Mouse (Mus musculus) stomach, postnatal 0 days (tissue): ENCODE measurements around the gene Med13l. TPM values are rescaled to one million over a fixed set of nuclear protein-coding genes. Genes with fewer than 3 reads are reported as not detected.

ENCODE experiments used
- ATAC-seq: fragments of 200-750 bp; cut with Nextera tagmentation; 2 replicates; pipeline ENCODE4 v1.8.0; 2017; ENCODE audit not compliant: low FRiP score, low TSS enrichment
- DNase-seq: peaks from one replicate; pipeline ENCODE4 v3.0.0-alpha.2; 2016; ENCODE audit warnings: low spot score
- H3K27ac ChIP-seq: fragments of 300-500 bp; sonication (generic); replicated peaks from 2 replicates; pipeline ENCODE4 v1.5.1; 2014; ENCODE audit warnings: mild to moderate bottlenecking, control low read depth
- H3K27me3 ChIP-seq: fragments of 300-500 bp; sonication (generic); 2 replicates; pipeline ENCODE4 v1.6.1; 2014; ENCODE audit warnings: low read length; ENCODE audit not compliant: control insufficient read depth, insufficient read depth
- H3K36me3 ChIP-seq: fragments of 300-500 bp; sonication (generic); 2 replicates; pipeline ENCODE4 v1.6.1; 2014; ENCODE audit warnings: low read length, mixed read lengths; ENCODE audit not compliant: control insufficient read depth, insufficient read depth
- H3K4me1 ChIP-seq: fragments of 300-500 bp; sonication (generic); replicated peaks from 2 replicates; pipeline ENCODE4 v1.6.1; 2014; ENCODE audit warnings: antibody characterized with exemption; ENCODE audit not compliant: control insufficient read depth, insufficient read depth
- H3K4me2 ChIP-seq: fragments of 300-500 bp; sonication (generic); replicated peaks from 2 replicates; pipeline ENCODE4 v1.6.1; 2014; ENCODE audit warnings: low read depth, mild to moderate bottlenecking, control low read depth, moderate library complexity
- H3K4me3 ChIP-seq: fragments of 300-500 bp; sonication (generic); 2 replicates; pipeline ENCODE4 v1.5.1; 2014; ENCODE audit warnings: low read depth, low read length, control low read depth
- H3K9ac ChIP-seq: fragments of 300-500 bp; sonication (generic); 2 replicates; pipeline ENCODE4 v1.6.1; 2014; ENCODE audit warnings: mild to moderate bottlenecking, low read length, control low read depth, mixed read lengths
- H3K9me3 ChIP-seq: fragments of 300-500 bp; sonication (generic); 2 replicates; pipeline ENCODE4 v1.6.1; 2016; ENCODE audit warnings: low read length; ENCODE audit not compliant: control insufficient read depth
- CTCF ChIP-seq: IDR thresholded peaks from 2 replicates; pipeline ENCODE4 v1.5.1; 2016; ENCODE audit warnings: antibody characterized with exemption, low read depth, mild to moderate bottlenecking, moderate library complexity
- EP300 ChIP-seq: optimal IDR thresholded peaks from 2 replicates; pipeline ENCODE3; 2016; ENCODE audit warnings: antibody characterized with exemption
- WGBS: fragments of 180-500 bp; shearing (Covaris S2); extraction: QIAGEN DNeasy Blood & Tissue Kit; methylation state at CpG from one replicate; pipeline ENCODE4 v1.1.7; 2014; 5-methylcytosine and 5-hydroxymethylcytosine counted together
- polyA plus RNA-seq: library from polyadenylated mRNA; unstranded; fragments of >200 nt; fragmentation: Nextera tagmentation; extraction: Ambion mirVana; gene quantifications from 2 replicates; pipeline ENCODE4 v1.2.1, GENCODE M21; 2015

Med13l gene
- polyA plus RNA-seq, 1 experiment from 2014 or later: 5.4 TPM

DNA sequence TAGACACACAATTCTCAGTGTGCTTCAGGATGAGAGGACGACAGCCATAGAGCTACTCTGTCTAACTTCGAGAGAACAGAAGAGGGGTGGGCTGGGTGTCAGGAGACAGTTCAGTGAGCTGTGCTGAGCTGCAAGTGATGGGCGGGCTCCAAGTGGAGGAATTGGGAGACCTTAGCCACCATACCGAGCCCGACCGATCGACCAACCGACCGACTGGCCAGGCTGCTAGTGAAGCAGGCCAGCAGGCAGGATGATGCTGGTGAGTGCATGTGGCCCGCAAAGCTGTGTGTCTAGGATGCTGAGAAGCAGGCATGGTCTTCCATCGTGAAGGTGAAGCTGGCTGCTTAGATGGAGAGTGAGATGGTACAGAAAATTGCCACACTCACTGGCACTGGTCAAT is 94.1 kb downstream of the Med13l start:
- H3K4me3 ChIP-seq: no peak overlapping the region
- TF ChIP-seq CTCF (no peak), EP300 (no peak)
- WGBS: 76% methylated on average over 11 of the region's 11 CpGs
- H3K36me3 ChIP-seq: no peaks in the 10 kb centered on the region
- H3K4me1 ChIP-seq: peaks cover 7% of the 10 kb centered on the region; the same call in 1 of the 2 replicates
- H3K9me3 ChIP-seq: no peaks in the 10 kb centered on the region
- no peak for ATAC-seq
- DNase-seq: no peak
- H3K9ac ChIP-seq: no peak overlapping the region
- no peak overlapping the region for H3K27ac ChIP-seq
- no peak overlapping the region for H3K4me2 ChIP-seq
- no peaks in the 10 kb centered on the region for H3K27me3 ChIP-seq

DNA sequence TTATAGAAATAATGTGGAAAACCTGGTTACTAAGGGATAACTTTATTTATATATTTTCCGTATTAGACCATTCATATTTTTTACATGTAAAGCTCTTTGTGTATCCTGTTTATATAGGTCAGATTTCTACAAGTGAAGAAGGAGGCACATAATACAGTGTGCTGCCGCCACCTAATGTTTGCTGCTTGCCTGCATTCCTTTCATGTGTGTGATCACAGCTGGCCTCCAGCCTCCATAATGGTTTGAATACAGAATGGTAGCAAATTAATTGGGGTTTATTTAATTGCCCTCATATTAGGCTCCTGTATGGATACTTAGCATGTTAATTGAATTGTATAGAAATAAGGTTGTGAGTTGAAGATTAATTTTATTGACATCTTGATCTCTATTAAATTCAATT is 94.5 kb downstream of the Med13l start:
- Histone ChIP-seq H3K4me3 (no peak overlapping the region), H3K36me3 (no peaks in the 10 kb centered on the region), H3K9me3 (no peaks in the 10 kb centered on the region), H3K4me2 (no peak overlapping the region), H3K9ac (no peak overlapping the region), H3K27me3 (no peaks in the 10 kb centered on the region), H3K27ac (no peak overlapping the region), H3K4me1 (peaks cover 5% of the 10 kb centered on the region; the same call in 1 of the 2 replicates)
- ATAC-seq (no peak), DNase-seq (peak; percentile 48)
- TF ChIP-seq CTCF (peak; percentile 75), EP300 (no peak)
- 22% methylated on average over 2 of the region's 2 CpGs for WGBS

DNA sequence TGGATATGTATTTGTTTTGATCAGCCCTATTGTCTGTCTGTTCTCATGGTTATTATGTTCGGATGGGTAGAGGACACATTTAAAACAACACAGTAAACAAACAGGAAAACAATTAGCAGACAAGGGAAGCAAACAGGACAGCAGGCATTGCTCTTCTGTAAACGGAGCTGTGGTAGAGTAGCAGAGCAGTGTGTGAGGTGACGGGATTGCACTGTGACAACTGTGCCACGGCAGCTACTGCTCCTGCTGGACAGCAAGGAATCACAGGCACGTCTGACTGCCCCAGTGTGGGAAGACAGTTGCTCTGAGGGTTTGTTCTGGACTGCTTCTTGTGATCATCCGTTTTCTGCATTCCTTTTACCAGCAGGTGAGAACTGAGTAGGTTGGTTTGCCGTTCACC is 94.9 kb downstream of the Med13l start:
- H3K36me3 ChIP-seq: no peaks in the 10 kb centered on the region
- no peaks in the 10 kb centered on the region for H3K9me3 ChIP-seq
- H3K4me3 ChIP-seq: no peak overlapping the region
- WGBS: 61% methylated on average over 7 of the region's 7 CpGs
- no peaks in the 10 kb centered on the region for H3K27me3 ChIP-seq
- DNase-seq: no peak
- TF ChIP-seq CTCF: no peak
- no peak for TF ChIP-seq EP300
- H3K4me1 ChIP-seq: peaks cover 5% of the 10 kb centered on the region; the same call in 1 of the 2 replicates
- no peak overlapping the region for H3K4me2 ChIP-seq
- H3K9ac ChIP-seq: no peak overlapping the region
- H3K27ac ChIP-seq: no peak overlapping the region
- no peak for ATAC-seq

DNA sequence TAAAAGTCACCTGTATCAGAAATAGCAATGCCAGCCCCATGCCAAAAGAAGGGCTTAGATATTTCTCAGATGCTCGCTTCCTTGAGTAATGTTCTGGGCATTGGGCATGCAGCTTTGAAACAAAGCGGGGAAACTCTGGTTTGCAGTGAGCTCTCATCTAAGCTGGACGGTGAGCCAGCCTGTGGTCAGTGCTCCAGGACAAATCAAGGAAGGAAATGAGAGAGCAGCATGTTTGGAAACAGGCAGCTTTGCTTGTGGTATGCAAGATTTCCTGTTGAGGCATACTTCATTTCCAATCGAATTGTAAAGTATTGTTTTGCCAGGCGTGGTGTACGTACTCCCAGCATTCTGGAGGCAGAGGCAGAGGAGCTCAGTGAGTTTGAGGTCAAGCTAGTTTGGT is 95.5 kb downstream of the Med13l start:
- no peak for TF ChIP-seq CTCF
- no peak for TF ChIP-seq EP300
- ATAC-seq: no peak

DNA sequence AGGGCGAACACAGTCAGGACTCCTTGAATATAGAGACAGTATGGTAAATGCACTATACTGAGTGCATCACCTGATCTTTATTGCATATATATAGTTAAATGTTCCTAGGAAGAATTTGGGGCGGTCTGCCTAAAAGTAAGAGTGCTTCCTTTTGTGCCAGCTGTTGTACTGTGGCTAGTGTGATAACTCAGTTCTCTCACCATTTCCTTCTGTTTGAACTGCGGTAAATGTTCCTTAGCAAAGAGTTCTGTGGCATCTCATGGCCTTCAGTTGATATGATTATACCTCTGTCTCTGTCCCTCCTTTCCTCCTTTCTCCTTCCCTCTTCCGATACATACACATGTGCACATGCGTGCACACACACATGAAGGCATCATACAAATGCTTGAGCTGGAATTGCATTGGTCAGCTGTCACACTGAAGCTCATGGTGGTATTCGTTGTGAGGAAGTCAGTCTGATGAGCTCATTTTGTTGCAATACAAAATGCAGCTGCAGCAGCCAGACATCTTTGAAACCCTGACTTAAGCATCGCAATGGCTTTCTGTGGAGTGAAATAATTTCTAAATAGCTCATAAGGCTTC is 97.9 kb downstream of the Med13l start:
- H3K4me3 ChIP-seq: no peak overlapping the region
- DNase-seq (no peak), ATAC-seq (no peak)
- no peaks in the 10 kb centered on the region for H3K9me3 ChIP-seq
- H3K27ac ChIP-seq: no peak overlapping the region
- no peak overlapping the region for H3K4me2 ChIP-seq
- TF ChIP-seq CTCF (no peak), EP300 (no peak)
- H3K4me1 ChIP-seq: no peaks in the 10 kb centered on the region; the same call in 1 of the 2 replicates
- no peak overlapping the region for H3K9ac ChIP-seq
- H3K36me3 ChIP-seq: no peaks in the 10 kb centered on the region
- 82% methylated on average over 7 of the region's 7 CpGs for WGBS
- no peaks in the 10 kb centered on the region for H3K27me3 ChIP-seq

More for the DNA sequence above, 95.5 kb downstream of the Med13l start:
- Histone ChIP-seq H3K36me3 (no peaks in the 10 kb centered on the region), H3K27me3 (no peaks in the 10 kb centered on the region), H3K4me1 (peaks cover 1% of the 10 kb centered on the region; the same call in 1 of the 2 replicates), H3K9me3 (no peaks in the 10 kb centered on the region), H3K27ac (no peak overlapping the region), H3K9ac (no peak overlapping the region), H3K4me3 (no peak overlapping the region), H3K4me2 (no peak overlapping the region)
- WGBS: 68% methylated on average over 6 of the region's 6 CpGs
- no peak for DNase-seq

DNA sequence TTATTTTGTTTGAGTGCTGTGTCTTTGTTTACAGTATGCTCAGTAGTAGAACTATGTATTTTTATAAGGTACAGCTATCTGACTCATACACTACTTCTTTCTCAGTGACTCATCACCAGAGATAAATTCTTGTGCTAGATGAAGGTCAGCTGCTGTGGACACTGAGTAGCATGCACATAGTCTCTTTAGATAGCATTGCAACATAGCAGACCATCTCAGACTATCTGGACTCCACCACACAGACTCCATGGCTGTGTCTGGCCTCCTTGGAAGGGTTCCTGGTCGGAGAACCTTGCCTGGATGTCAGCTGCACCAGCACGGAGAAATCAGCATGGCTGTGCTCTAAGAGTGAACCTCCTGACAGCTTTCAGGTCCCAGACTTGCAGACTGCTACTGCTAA is 99.2 kb downstream of the Med13l start:
- Histone ChIP-seq H3K4me3 (no peak overlapping the region), H3K36me3 (no peaks in the 10 kb centered on the region), H3K9me3 (no peaks in the 10 kb centered on the region), H3K9ac (no peak overlapping the region), H3K4me2 (no peak overlapping the region), H3K4me1 (no peaks in the 10 kb centered on the region; the same call in 1 of the 2 replicates), H3K27me3 (no peaks in the 10 kb centered on the region), H3K27ac (no peak overlapping the region)
- TF ChIP-seq EP300: no peak
- TF ChIP-seq CTCF: no peak
- DNase-seq: no peak
- peak; percentile 64; the same call in 1 of the 2 replicates for ATAC-seq
- WGBS: 64% methylated on average over 2 of the region's 2 CpGs
